Mouse (Mus musculus) kidney, adult 11 months (tissue): ENCODE measurements at regions not wholly inside any gene's neighbourhood (a gene's known extent, or its start where the extent isn't known, plus 50 kb on each side); places are given as distances from the start of the nearest gene placed in this dataset.
"Not testable (repeated sequence)": the region's sequence is repeated elsewhere in the genome, so short reads cannot be mapped to it uniquely, and the experiment has no call there.

ENCODE experiments used
- DNase-seq: peaks from one replicate; pipeline ENCODE4 v3.0.0; 2022

DNA sequence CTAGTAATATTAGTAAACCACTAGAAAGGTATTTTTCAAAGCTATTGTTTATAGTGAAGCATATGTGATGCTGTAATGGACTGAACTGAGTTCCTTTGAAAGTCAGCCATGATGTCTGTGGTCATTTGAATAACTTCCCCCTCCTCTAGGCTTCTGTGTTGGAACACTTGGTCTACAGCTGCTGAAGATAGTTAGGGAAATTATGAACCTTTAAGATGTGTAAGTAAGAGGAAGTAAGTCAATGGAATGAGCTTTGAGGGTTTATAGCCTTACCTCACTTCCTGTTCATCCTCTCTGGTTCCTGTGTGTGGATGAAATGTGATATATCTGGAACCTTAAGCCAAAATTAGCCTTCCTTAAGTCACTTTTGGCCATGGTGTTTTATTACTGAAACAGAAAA is 145.7 kb upstream of the Tmem229a start:
- no peak for DNase-seq

- DNase-seq, result no peak
These were observed 131.1 kb upstream of the Tmem229a start for GRCm38 (mm10) chr6:25087167-25087566.

DNA sequence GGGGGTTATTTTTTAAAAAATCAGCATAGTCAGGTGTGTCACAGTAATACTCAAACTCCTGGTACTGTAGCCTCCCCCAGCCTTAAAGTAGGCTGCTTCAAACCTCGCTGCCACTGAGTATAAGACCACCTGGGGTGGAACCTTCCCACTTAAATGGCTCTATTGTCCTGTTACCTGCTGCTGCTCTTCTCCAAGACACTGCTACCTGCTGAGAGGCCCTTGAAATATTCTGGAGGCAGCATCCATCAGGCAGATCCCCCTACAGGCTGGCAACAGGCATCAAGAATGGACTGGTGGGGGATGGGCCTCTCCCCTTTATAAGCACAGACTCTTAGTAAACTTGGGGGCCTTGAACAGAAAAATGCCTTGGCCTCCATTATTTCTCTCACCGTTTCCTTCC is 129.8 kb upstream of the Tmem229a start:
- DNase-seq, result no peak

- not testable (repeated sequence) for DNase-seq
These were observed 129.2 kb upstream of the Tmem229a start for GRCm38 (mm10) chr6:25085296-25085695.

DNA sequence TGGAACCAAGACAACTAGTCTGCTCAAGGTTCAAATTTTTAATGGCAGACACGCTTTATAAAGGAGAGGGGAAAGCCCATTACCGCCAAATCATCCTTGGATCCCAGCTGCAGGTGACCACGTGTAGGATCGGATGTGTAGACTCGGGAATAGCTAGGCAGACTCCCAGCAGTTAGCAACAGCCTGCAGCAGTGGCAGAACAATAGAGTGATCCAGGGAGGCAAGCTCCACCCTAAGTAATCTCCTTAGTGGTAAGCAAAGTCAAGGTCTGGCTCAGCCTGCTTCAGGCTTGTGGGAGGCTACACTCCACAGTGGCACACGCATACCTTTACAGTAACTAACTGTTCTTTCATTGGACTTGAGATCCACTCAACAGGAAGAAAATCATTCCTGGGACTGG is 109.8 kb upstream of the Tmem229a start:
- no peak for DNase-seq

GRCm38 (mm10) chr6:25032878-25033509 is 76.9 kb upstream of the Tmem229a start:
- DNase-seq, result no peak

DNA sequence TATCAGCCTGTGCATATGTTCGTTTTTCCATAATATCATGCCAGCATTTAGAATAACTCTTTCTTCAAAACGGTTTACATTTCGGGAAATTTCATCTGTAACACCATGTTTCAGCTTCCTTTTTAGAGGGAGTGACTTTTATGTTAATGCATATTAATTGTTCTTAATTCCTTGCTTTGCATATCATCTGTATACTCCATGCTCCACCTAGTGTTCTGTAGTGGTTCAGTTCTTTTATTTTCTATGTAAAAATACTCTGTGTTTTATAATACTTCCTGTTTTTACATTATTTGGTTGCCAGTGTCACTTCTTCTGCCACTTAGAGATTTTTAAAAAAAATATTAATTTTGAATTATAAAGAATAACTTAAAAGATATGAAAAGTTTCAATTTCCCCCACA is 70.9 kb upstream of the Tmem229a start:
- DNase-seq, result no peak

DNA sequence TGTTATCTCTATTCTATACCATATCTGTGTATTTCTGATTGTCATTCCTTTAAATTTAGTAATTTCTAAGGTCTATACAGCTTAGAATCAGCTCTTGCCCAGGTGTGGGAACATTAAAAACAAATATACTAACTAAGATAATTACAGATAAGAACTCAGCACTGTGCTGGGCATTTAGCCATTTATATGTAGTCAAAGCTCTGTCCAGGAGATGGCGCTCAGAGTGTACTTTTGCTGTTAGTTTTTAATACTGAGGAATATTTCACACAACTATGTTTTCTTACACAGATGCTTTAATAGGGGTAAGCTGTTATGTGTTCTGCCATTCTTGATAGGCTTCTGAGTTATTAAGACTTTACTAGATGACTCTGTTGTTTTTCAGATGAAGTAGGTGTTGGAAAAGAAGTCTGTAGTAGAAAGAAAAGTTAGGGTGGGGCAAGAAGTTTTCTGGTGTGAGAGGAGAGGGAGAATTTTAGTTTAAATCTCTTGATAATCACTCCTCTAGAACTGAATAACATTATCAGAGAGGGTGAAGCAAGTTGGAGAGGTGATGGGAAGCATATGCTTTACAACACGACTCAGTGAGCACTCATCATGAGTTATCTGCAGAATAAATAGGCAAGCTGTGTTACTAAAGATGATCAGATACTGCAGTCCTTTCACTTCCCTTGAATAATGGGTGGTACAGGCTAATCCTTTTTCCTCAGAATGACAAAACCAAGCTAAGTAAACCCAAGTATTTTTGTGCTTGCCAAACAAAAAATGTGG is 64.1 kb upstream of the Tmem229a start:
- peak; percentile 4 for DNase-seq

GRCm38 (mm10) chr6:25013288-25013606 is 57.1 kb upstream of the Tmem229a start:
- no peak for DNase-seq

- DNase-seq, result no peak
These were observed 56.5 kb upstream of the Tmem229a start for GRCm38 (mm10) chr6:25012376-25013287.

DNA sequence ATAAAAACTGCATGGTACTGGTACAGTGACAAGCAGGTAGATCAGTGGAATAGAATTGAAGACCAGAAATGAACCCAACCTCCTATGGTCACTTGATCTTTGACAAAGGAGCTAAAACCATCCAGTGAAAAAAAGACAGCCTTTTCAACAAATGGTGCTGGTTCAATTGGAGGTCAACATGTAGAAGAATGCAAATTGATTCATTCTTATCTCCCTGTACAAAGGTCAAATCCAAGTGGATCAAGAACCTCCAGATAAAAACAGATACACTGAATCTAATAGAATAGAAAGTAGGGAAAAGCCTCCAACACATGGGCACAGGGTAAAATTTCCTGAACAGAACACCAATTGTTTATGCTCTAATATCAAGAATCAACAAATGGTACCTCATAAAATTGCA is 52.8 kb upstream of the Tmem229a start:
- DNase-seq, result not testable (repeated sequence)
